Mouse (Mus musculus) E14TG2a.4 (cell line): Measurements from ENCODE around the gene Dpp8.
"Not testable (repeated sequence)": the region's sequence is repeated elsewhere in the genome, so short reads cannot be mapped to it uniquely, and the experiment has no call there.

Source experiments
- H3K27me3 ChIP-seq: 2 replicates; pipeline ENCODE4 v1.6.1; 2014; ENCODE audit warnings: low read length, control low read depth; ENCODE audit not compliant: insufficient read depth
- H3K36me3 ChIP-seq: 2 replicates; pipeline ENCODE4 v1.6.1; 2014; ENCODE audit warnings: low read length, control low read depth; ENCODE audit not compliant: insufficient read depth
- H3K4me1 ChIP-seq: replicated peaks from 2 replicates; pipeline ENCODE4 v1.6.1; 2014; ENCODE audit warnings: low read depth, low read length, control low read depth
- H3K4me3 ChIP-seq: replicated peaks from 2 replicates; pipeline ENCODE4 v1.5.1; 2014; ENCODE audit warnings: mild to moderate bottlenecking, low read length
- H3K9me3 ChIP-seq: 2 replicates; pipeline ENCODE4 v1.6.1; 2014; ENCODE audit warnings: low read length, control low read depth
- CTCF ChIP-seq: conservative IDR thresholded peaks from 2 replicates; pipeline ENCODE4 v1.5.1; 2014; ENCODE audit warnings: low read length
- NANOG ChIP-seq: IDR thresholded peaks from 2 replicates; pipeline ENCODE4 v1.6.1; 2014; ENCODE audit warnings: borderline replicate concordance, low read length, mixed read lengths
- POU5F1 ChIP-seq: IDR thresholded peaks from 2 replicates; pipeline ENCODE4 v1.6.1; 2014; ENCODE audit warnings: low read length, borderline replicate concordance

The Dpp8 gene

DNA sequence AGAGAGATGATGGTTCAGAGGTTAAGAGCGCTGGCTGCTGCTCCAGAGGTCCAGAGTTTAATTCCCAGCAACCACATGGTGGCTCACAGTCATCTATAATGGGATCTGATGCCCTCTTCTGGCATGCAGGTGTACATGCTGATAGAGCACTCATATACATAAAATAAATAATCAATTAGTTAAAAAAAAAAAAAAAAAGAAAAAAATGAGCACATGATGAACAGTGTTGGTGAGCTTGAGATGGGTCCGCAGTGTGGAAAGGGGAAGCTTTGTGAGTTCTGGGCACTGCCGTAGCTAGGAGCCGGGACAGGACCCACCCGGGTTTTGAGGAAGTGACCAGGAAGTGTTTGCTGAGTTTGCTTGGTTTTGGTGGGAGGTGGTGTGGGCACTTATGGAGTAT is 859 bp upstream of the Dpp8 start:
- not testable (repeated sequence) for H3K4me3 ChIP-seq, H3K27me3 ChIP-seq, H3K9me3 ChIP-seq
- peak; percentile 11; the same call in 1 of the 2 replicates for TF ChIP-seq CTCF
- Histone ChIP-seq H3K36me3 (peaks cover 12% of the 10 kb centered on the region), H3K4me1 (peaks cover 25% of the 10 kb centered on the region)

- peaks cover 17% of the 10 kb centered on the region for H3K36me3 ChIP-seq
- peaks cover 5% of the 10 kb centered on the region; the same call in 1 of the 2 replicates for H3K9me3 ChIP-seq
- H3K4me3 ChIP-seq: peak overlapping the region; percentile 100
- TF ChIP-seq CTCF: no peak; the same call in 1 of the 2 replicates
- peaks cover 25% of the 10 kb centered on the region for H3K4me1 ChIP-seq
- H3K27me3 ChIP-seq: no peaks in the 10 kb centered on the region
Measured at GRCm38 (mm10) chr9:65031894-65032268, 333 bp upstream of the Dpp8 start.

- TF ChIP-seq POU5F1: no peak
- TF ChIP-seq CTCF: no peak
- TF ChIP-seq NANOG: no peak
- H3K36me3 ChIP-seq: peaks cover 54% of the 10 kb centered on the region
- H3K4me1 ChIP-seq: peaks cover 19% of the 10 kb centered on the region
- no peaks in the 10 kb centered on the region for H3K9me3 ChIP-seq
- H3K4me3 ChIP-seq: no peak overlapping the region
- no peaks in the 10 kb centered on the region for H3K27me3 ChIP-seq
Measured at GRCm38 (mm10) chr9:65036456-65036855, 4.2 kb downstream of the Dpp8 start.

- peaks cover 54% of the 10 kb centered on the region for H3K36me3 ChIP-seq
- TF ChIP-seq CTCF (no peak), POU5F1 (no peak), NANOG (no peak)
Measured at GRCm38 (mm10) chr9:65036861-65037260, 4.6 kb downstream of the Dpp8 start.

DNA sequence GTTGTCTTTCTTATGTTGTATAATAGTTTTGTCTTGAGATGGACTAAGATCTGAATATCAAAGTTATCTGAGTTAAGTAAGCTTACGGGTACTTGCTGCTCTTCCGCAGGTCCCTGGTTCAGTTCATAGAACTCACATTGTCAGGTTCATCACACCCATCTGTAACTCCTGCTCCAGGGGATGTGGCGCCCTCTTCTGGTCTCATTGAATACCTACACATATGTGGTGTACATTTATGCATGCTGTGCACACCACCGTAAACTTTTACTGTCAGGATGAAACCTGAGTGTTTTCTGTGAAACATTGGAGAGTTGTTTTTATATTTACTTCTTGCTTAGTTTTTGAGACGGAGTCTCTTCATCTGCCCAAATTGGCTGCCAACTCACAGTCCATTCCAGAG is 9.2 kb downstream of the Dpp8 start:
- H3K27me3 ChIP-seq: no peaks in the 10 kb centered on the region
- H3K9me3 ChIP-seq: no peaks in the 10 kb centered on the region
- no peaks in the 10 kb centered on the region for H3K4me1 ChIP-seq
- TF ChIP-seq POU5F1 (no peak), CTCF (peak; percentile 89)
- peaks cover 78% of the 10 kb centered on the region for H3K36me3 ChIP-seq
- no peak overlapping the region for H3K4me3 ChIP-seq

More at GRCm38 (mm10) chr9:65036861-65037260, 4.6 kb downstream of the Dpp8 start:
- no peaks in the 10 kb centered on the region for H3K27me3 ChIP-seq
- peaks cover 16% of the 10 kb centered on the region for H3K4me1 ChIP-seq
- H3K9me3 ChIP-seq: no peaks in the 10 kb centered on the region
- H3K4me3 ChIP-seq: no peak overlapping the region

- no peaks in the 10 kb centered on the region for H3K4me1 ChIP-seq
- no peaks in the 10 kb centered on the region for H3K27me3 ChIP-seq
- peaks cover 82% of the 10 kb centered on the region for H3K36me3 ChIP-seq
- H3K9me3 ChIP-seq: no peaks in the 10 kb centered on the region
- TF ChIP-seq NANOG (no peak), CTCF (no peak), POU5F1 (no peak)
- H3K4me3 ChIP-seq: no peak overlapping the region
Measured at GRCm38 (mm10) chr9:65046993-65047392, 14.8 kb downstream of the Dpp8 start.

- Histone ChIP-seq H3K36me3 (peaks cover 84% of the 10 kb centered on the region), H3K27me3 (no peaks in the 10 kb centered on the region), H3K4me3 (no peak overlapping the region), H3K4me1 (no peaks in the 10 kb centered on the region), H3K9me3 (no peaks in the 10 kb centered on the region)
- no peak for TF ChIP-seq NANOG
- no peak for TF ChIP-seq POU5F1
- TF ChIP-seq CTCF: no peak
Measured at GRCm38 (mm10) chr9:65049422-65049821, 17.2 kb downstream of the Dpp8 start.

DNA sequence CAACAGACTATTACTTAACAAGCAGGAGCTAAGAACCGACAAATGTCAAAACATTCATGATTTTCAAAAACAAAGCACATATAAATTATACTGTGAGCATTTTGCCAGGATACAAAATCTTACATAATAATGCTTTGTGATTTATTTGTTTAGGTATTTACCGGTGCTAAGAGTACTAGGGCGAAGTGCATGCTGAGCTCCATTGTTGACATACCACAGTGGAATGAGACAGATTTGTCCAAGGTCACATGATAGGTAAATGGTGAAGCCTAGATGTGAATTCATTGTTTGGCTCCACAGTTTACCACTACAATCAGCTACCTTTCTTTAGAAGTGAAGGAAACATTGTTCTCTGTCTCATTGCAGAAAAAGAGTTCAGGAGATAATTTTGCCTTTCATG is 18.8 kb downstream of the Dpp8 start:
- Histone ChIP-seq H3K36me3 (peaks cover 85% of the 10 kb centered on the region), H3K4me3 (no peak overlapping the region), H3K4me1 (no peaks in the 10 kb centered on the region), H3K9me3 (no peaks in the 10 kb centered on the region), H3K27me3 (no peaks in the 10 kb centered on the region)
- no peak for TF ChIP-seq POU5F1
- no peak for TF ChIP-seq NANOG
- TF ChIP-seq CTCF: no peak

DNA sequence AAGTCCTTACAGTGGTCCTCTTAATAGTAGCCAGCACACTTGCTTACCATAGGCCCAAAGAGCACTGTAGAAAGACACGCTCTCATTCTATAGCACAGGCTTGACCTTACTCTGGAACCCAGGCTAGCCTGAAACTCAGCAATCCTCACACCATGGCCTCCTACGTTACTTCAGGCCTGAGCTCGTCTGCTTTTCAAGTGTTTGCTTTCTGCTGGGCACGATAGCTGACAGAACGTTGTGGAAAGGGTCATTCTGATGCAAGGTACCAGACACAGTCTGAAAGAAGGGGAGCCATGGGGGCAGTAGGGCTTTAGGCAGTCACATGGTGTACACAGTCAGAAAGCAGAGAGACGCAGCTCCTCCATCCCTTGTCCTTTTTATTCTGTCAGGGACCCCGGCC is 32.0 kb downstream of the Dpp8 start:
- Histone ChIP-seq H3K9me3 (no peaks in the 10 kb centered on the region), H3K27me3 (no peaks in the 10 kb centered on the region), H3K4me1 (no peaks in the 10 kb centered on the region), H3K4me3 (no peak overlapping the region), H3K36me3 (peaks cover 78% of the 10 kb centered on the region)
- TF ChIP-seq CTCF (no peak), NANOG (no peak), POU5F1 (no peak)
